Mouse (Mus musculus) stomach, postnatal 0 days (tissue): Measurements from ENCODE around the gene Ube2j2. TPM values are rescaled to one million over a fixed set of nuclear protein-coding genes. Genes with fewer than 3 reads are reported as not detected.

Experiments used
- ATAC-seq: fragments of 200-750 bp; cut with Nextera tagmentation; 2 replicates; pipeline ENCODE4 v1.8.0; 2017; ENCODE audit not compliant: low FRiP score, low TSS enrichment
- DNase-seq: peaks from one replicate; pipeline ENCODE4 v3.0.0-alpha.2; 2016; ENCODE audit warnings: low spot score
- H3K27ac ChIP-seq: fragments of 300-500 bp; sonication (generic); replicated peaks from 2 replicates; pipeline ENCODE4 v1.5.1; 2014; ENCODE audit warnings: mild to moderate bottlenecking, control low read depth
- H3K27me3 ChIP-seq: fragments of 300-500 bp; sonication (generic); 2 replicates; pipeline ENCODE4 v1.6.1; 2014; ENCODE audit warnings: low read length; ENCODE audit not compliant: control insufficient read depth, insufficient read depth
- H3K36me3 ChIP-seq: fragments of 300-500 bp; sonication (generic); 2 replicates; pipeline ENCODE4 v1.6.1; 2014; ENCODE audit warnings: low read length, mixed read lengths; ENCODE audit not compliant: control insufficient read depth, insufficient read depth
- H3K4me1 ChIP-seq: fragments of 300-500 bp; sonication (generic); replicated peaks from 2 replicates; pipeline ENCODE4 v1.6.1; 2014; ENCODE audit warnings: antibody characterized with exemption; ENCODE audit not compliant: control insufficient read depth, insufficient read depth
- H3K4me2 ChIP-seq: fragments of 300-500 bp; sonication (generic); replicated peaks from 2 replicates; pipeline ENCODE4 v1.6.1; 2014; ENCODE audit warnings: low read depth, mild to moderate bottlenecking, control low read depth, moderate library complexity
- H3K4me3 ChIP-seq: fragments of 300-500 bp; sonication (generic); 2 replicates; pipeline ENCODE4 v1.5.1; 2014; ENCODE audit warnings: low read depth, low read length, control low read depth
- H3K9ac ChIP-seq: fragments of 300-500 bp; sonication (generic); 2 replicates; pipeline ENCODE4 v1.6.1; 2014; ENCODE audit warnings: mild to moderate bottlenecking, low read length, control low read depth, mixed read lengths
- H3K9me3 ChIP-seq: fragments of 300-500 bp; sonication (generic); 2 replicates; pipeline ENCODE4 v1.6.1; 2016; ENCODE audit warnings: low read length; ENCODE audit not compliant: control insufficient read depth
- CTCF ChIP-seq: IDR thresholded peaks from 2 replicates; pipeline ENCODE4 v1.5.1; 2016; ENCODE audit warnings: antibody characterized with exemption, low read depth, mild to moderate bottlenecking, moderate library complexity
- EP300 ChIP-seq: optimal IDR thresholded peaks from 2 replicates; pipeline ENCODE3; 2016; ENCODE audit warnings: antibody characterized with exemption
- WGBS: fragments of 180-500 bp; shearing (Covaris S2); extraction: QIAGEN DNeasy Blood & Tissue Kit; methylation state at CpG from one replicate; pipeline ENCODE4 v1.1.7; 2014; 5-methylcytosine and 5-hydroxymethylcytosine counted together
- polyA plus RNA-seq: library from polyadenylated mRNA; unstranded; fragments of >200 nt; fragmentation: Nextera tagmentation; extraction: Ambion mirVana; gene quantifications from 2 replicates; pipeline ENCODE4 v1.2.1, GENCODE M21; 2015

Gene Ube2j2
- polyA plus RNA-seq, 1 experiment from 2014 or later, result 72.8 TPM

- Histone ChIP-seq H3K9me3 (no peaks in the 10 kb centered on the region), H3K9ac (no peak overlapping the region), H3K27me3 (no peaks in the 10 kb centered on the region), H3K36me3 (no peaks in the 10 kb centered on the region), H3K4me3 (no peak overlapping the region), H3K4me2 (no peak overlapping the region), H3K4me1 (no peaks in the 10 kb centered on the region), H3K27ac (no peak overlapping the region)
- TF ChIP-seq EP300 (no peak), CTCF (no peak)
- DNase-seq (peak; percentile 54), ATAC-seq (peak; percentile 79)
- 67% methylated on average over 13 of the region's 13 CpGs for WGBS
Observed at GRCm38 (mm10) chr4:155969043-155969653, 25.5 kb downstream of the Ube2j2 start.

DNA sequence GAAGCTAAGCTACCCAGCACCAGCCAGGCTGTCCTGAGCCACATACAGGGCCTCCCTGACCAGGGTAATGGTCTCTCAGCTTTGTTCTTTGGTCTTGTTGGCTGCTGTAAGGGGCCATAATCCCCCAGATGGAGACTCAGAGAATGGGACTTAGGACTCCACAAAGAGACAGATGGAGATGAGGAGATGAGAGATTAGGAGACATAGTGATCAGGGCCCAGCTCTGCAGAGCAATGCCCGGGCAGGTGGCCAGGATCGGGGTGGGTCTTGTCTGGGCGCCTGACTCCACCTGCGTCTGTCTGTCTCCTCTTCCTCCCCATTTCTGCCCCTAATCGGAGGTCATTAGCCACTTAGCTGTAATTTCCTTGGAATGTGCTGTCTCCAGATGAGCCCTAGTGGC, 26.7 kb downstream of the Ube2j2 start:
- WGBS, result 76% methylated on average over 5 of the region's 5 CpGs

DNA sequence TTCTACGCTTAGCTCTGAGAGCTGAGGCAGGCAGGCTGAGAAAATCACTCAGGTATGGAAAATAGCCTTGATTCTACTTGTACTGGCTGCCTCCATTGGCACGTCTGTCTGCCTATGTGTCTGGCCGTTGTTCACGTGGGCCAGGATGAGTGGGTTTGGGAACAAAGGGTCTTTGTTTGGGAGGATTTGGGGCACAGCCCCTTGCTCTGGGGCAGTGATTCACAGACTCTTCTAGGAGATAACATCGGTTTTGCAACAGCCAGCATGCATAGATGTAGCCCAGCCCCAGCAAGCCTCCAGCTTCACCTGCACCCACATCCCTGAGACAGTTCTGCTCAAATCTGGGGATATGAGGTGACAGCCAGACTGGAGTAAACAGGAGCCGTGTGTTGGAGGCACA, 29.0 kb downstream of the Ube2j2 start:
- no peak for TF ChIP-seq EP300
- TF ChIP-seq CTCF, result no peak
- DNase-seq, result no peak
- Histone ChIP-seq H3K27me3 (no peaks in the 10 kb centered on the region), H3K4me2 (no peak overlapping the region), H3K9ac (no peak overlapping the region), H3K4me3 (no peak overlapping the region), H3K9me3 (no peaks in the 10 kb centered on the region), H3K4me1 (no peaks in the 10 kb centered on the region), H3K36me3 (no peaks in the 10 kb centered on the region), H3K27ac (no peak overlapping the region)
- no peak for ATAC-seq
- 75% methylated on average over 6 of the region's 6 CpGs for WGBS

More for the DNA sequence above, 26.7 kb downstream of the Ube2j2 start:
- Histone ChIP-seq H3K4me2 (no peak overlapping the region), H3K9me3 (no peaks in the 10 kb centered on the region), H3K27ac (no peak overlapping the region), H3K4me1 (no peaks in the 10 kb centered on the region), H3K4me3 (no peak overlapping the region), H3K27me3 (no peaks in the 10 kb centered on the region), H3K9ac (no peak overlapping the region), H3K36me3 (no peaks in the 10 kb centered on the region)
- no peak for ATAC-seq
- TF ChIP-seq EP300, result no peak
- no peak for TF ChIP-seq CTCF
- DNase-seq, result no peak

DNA sequence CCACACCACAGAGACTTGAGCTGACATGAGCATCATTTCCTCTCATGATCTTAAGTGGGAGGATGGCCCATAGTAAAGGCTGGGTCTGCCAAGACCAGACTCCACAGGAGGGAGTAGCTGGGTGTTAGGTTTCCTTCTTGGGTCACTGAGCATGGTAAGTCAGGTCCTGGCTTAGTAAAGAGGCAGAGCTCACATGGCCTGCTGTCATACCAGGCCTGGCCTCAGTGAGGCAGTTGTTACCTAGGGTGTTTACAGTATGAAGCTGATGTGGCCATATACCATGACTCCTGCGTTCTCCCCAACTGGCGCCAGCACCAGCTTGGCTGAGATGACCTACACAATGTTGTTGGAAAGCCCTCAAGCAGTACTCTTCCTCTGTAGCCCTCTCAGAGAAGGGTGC, 29.6 kb downstream of the Ube2j2 start:
- no peak for ATAC-seq
- 73% methylated on average over 2 of the region's 2 CpGs for WGBS
- H3K4me2 ChIP-seq, result no peak overlapping the region
- H3K9me3 ChIP-seq, result no peaks in the 10 kb centered on the region
- no peaks in the 10 kb centered on the region for H3K36me3 ChIP-seq
- no peak for DNase-seq
- no peak overlapping the region for H3K9ac ChIP-seq
- no peaks in the 10 kb centered on the region for H3K4me1 ChIP-seq
- no peak overlapping the region for H3K4me3 ChIP-seq
- TF ChIP-seq EP300, result no peak
- TF ChIP-seq CTCF, result peak; percentile 29; the same call in 1 of the 2 replicates
- H3K27ac ChIP-seq, result no peak overlapping the region
- H3K27me3 ChIP-seq, result no peaks in the 10 kb centered on the region

- Histone ChIP-seq H3K9me3 (no peaks in the 10 kb centered on the region), H3K4me3 (no peak overlapping the region), H3K36me3 (no peaks in the 10 kb centered on the region), H3K4me2 (no peak overlapping the region), H3K4me1 (no peaks in the 10 kb centered on the region), H3K27me3 (no peaks in the 10 kb centered on the region), H3K27ac (no peak overlapping the region), H3K9ac (no peak overlapping the region)
- 75% methylated on average over 12 of the region's 12 CpGs for WGBS
- no peak for TF ChIP-seq EP300
- no peak for TF ChIP-seq CTCF
- ATAC-seq, result no peak
- DNase-seq, result no peak
Observed at GRCm38 (mm10) chr4:155981436-155982082, 37.9 kb downstream of the Ube2j2 start.

- H3K27me3 ChIP-seq, result no peaks in the 10 kb centered on the region
- H3K4me1 ChIP-seq, result no peaks in the 10 kb centered on the region
- H3K4me3 ChIP-seq, result no peak overlapping the region
- DNase-seq, result no peak
- no peak overlapping the region for H3K27ac ChIP-seq
- no peaks in the 10 kb centered on the region for H3K36me3 ChIP-seq
- WGBS, result 15% methylated on average over 2 of the region's 2 CpGs
- H3K9me3 ChIP-seq, result no peaks in the 10 kb centered on the region
- ATAC-seq, result no peak
- no peak overlapping the region for H3K9ac ChIP-seq
- TF ChIP-seq CTCF, result no peak
- no peak for TF ChIP-seq EP300
- H3K4me2 ChIP-seq, result no peak overlapping the region
Observed at GRCm38 (mm10) chr4:155983788-155984187, 40.2 kb downstream of the Ube2j2 start.
